Mouse (Mus musculus): Measurements from ENCODE around the gene Chtf18. TPM values are rescaled to one million over a fixed set of nuclear protein-coding genes. Genes with fewer than 3 reads are reported as not detected.

Chtf18 gene
- polyA plus RNA-seq (2014; fragmentation: Illumina TruSeq; extraction: RNeasy Lipid Tissue Mini Kit (QIAGEN cat#74804); ENCODE audit: low read depth, low replicate concordance), result 1.6 TPM

DNA sequence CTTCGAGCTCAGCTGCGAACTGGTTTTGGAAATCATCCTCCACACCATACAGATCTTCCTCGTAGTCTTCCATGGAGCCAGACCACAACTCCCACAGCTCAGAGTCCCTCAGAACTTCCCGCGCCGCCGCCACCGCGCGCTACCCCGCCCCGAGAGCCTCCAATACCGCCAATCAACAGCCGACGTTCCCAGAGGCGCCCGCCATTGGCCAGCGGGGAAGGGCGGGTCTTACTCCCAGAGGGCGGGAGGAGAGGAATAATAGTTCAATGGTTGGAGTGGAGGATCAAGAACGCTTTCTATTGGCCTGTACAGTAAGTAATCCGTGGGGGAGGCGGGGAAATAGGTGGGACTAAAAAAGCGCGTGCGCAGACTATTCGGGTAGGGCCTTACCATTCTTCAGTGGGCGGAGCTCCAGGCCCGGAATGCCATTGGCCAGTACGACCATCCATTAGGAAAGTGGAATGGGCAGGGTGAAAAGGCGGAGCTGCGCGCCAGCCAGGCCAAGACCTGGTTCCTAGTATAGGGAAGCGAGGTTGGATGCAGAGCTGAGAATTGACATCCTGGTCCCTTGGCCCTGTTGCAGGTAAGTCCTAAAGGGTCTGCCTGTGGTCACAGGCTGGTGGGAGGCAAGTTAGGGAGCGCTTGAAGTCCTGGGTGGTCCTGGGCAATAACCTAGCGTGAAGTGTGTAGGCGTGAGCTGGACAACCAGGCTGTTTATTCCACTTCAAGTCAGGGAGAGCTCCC, at the start of gene Chtf18, which contains the start of gene Rpusd1:
Chtf18 (minus strand) TSS at position 155 of the 744 bp plus-strand sequence.
Rpusd1 (plus strand) TSS at position 406 of the 744 bp plus-strand sequence.

DNA sequence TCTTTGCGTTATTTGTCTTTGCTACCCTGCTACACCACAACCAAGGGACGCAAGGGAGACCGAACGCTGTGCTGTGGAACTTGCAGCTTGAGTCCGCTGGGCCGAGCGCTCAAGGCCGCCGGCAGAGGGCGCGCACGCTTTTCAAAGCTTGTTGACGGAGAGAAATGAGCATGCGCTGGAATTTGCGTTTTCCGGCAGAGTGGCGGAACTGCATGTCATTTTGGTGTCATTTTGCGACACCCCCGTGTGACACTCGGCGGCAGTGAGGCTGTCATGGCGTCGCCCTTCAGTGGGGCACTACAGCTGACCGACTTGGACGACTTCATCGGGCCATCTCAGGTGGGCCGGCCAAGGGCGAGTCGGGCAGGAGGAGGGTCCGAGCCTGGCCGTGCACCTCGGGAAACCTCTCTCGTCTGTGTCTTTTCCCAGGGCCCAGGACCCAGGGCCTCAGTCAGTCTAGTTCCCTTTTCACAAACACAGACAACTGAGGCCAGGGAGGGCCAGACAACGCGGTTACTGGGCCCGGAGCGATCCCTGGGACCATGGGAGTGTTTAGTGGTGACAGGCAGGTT, 46.4 kb upstream of the Chtf18 start, which contains the start of gene Narfl:
Narfl (plus strand) TSS at position 228 of the 572 bp plus-strand sequence.

DNA sequence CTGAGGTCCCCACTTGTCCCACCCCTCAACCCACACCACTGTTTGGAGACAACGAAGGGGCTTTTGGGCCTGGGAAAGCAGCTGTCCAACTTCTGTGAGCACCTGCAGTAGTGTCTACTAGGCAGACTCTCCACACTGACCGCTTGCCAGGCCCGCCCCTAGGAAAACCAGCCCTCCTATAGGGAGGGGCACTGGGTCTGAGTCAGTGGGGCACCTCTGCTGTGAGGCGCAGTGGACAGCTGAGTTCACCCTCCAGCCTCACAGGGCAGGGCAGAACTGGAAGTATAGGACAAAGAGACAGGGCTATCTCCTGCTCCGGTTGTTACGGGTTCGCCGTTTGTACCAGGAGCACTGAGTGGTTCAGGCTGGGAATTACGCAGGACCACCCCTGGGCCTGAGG, 27.0 kb upstream of the Chtf18 start, which contains the start of gene Msln:
Msln (minus strand) TSS at position 138 of the 400 bp plus-strand sequence.

DNA sequence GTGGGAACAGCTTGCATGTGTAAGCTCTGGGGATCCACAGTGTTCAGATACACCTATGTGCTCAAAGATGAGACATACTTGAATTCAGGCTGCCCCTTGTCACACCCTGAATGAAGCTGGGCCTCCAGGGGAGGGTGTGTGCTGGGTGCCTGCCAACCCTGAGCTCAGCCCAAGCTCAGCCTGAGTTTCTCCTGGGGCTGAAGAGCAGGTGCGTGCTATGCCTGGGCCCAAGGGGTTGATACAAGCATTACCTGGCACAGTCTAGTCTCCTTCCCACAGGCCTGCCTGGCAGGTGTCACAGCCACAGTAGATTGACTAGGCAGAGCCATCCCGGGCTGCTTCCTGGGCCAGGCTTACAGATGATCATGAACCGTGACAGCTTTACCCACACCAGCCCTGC, 8.5 kb upstream of the Chtf18 start, which contains the start of gene Mslnl:
Mslnl (plus strand) TSS at position 298 of the 400 bp plus-strand sequence.

DNA sequence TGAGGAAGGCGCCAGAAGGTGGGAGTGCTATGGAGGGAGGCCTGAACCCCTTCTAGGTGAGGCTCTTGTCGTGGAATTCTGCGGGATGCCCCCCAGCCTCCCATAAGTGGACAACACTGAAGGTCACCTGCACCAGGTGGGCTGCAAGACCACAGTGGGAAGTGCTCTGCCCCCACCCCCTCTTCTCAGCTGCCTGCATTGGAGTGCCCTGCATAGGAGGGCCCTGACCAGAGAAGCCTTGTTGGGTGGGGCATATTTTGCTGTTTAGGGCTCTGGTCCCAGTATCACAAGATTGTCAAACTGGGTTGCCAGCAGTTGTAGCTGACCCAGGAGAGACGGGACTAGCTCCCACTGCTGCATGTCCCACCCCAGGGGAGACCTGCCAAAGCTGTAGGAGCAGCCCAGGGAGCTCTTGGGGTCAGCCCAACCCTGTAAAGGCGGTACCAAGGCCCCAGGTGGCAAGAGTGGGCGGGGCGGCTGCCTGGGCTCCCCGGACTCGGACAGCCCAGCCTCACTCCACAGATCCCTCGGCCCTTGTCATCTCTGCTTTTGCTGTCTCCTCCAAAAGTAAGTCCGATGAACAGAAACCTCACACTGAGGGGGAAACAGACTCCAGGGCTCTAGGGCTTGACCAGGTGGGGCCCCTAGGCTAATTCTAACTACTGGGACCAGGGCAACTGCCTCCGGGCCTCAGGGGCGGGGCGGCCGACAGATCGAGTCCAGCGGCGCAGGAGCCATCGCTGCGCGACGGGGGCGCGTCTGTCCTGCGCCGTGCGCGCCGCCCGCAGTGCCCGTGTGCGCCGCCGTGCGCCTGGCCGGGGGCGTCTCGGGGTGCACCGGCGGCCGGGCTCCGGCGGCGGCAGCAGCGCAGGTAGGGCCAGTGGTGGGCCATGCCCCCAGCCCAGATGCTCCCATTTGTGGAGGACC, 10.2 kb downstream of the Chtf18 start, which contains the start of gene Gng13:
Gng13 (plus strand) TSS at position 461 of the 927 bp plus-strand sequence.

Other genes with a start within 250 kb of the Chtf18 start
- not detected for gene Sstr5, start 230.1 kb downstream of the Chtf18 start, polyA plus RNA-seq (2014; fragmentation: Illumina TruSeq; extraction: RNeasy Lipid Tissue Mini Kit (QIAGEN cat#74804); ENCODE audit: low read depth, low replicate concordance)
- 4.2 TPM for gene Sox8, start 156.7 kb downstream of the Chtf18 start, polyA plus RNA-seq (2014; fragmentation: Illumina TruSeq; extraction: RNeasy Lipid Tissue Mini Kit (QIAGEN cat#74804); ENCODE audit: low read depth, low replicate concordance)
- gene Lmf1, start 148.3 kb downstream of the Chtf18 start, polyA plus RNA-seq (2014; fragmentation: Illumina TruSeq; extraction: RNeasy Lipid Tissue Mini Kit (QIAGEN cat#74804); ENCODE audit: low read depth, low replicate concordance), result 2.4 TPM
- gene Gng13, start 10.2 kb downstream of the Chtf18 start, polyA plus RNA-seq (2014; fragmentation: Illumina TruSeq; extraction: RNeasy Lipid Tissue Mini Kit (QIAGEN cat#74804); ENCODE audit: low read depth, low replicate concordance), result not detected
- gene Rpusd1, start 251 bp upstream of the Chtf18 start, polyA plus RNA-seq (2014; fragmentation: Illumina TruSeq; extraction: RNeasy Lipid Tissue Mini Kit (QIAGEN cat#74804); ENCODE audit: low read depth, low replicate concordance), result not detected
- not detected for gene Mslnl, start 8.6 kb upstream of the Chtf18 start, polyA plus RNA-seq (2014; fragmentation: Illumina TruSeq; extraction: RNeasy Lipid Tissue Mini Kit (QIAGEN cat#74804); ENCODE audit: low read depth, low replicate concordance)
- 0.22 TPM for gene Msln, start 27.0 kb upstream of the Chtf18 start, polyA plus RNA-seq (2014; fragmentation: Illumina TruSeq; extraction: RNeasy Lipid Tissue Mini Kit (QIAGEN cat#74804); ENCODE audit: low read depth, low replicate concordance)
- gene Narfl, start 46.4 kb upstream of the Chtf18 start, polyA plus RNA-seq (2014; fragmentation: Illumina TruSeq; extraction: RNeasy Lipid Tissue Mini Kit (QIAGEN cat#74804); ENCODE audit: low read depth, low replicate concordance), result 1.4 TPM
- gene Haghl, start 58.3 kb upstream of the Chtf18 start, polyA plus RNA-seq (2014; fragmentation: Illumina TruSeq; extraction: RNeasy Lipid Tissue Mini Kit (QIAGEN cat#74804); ENCODE audit: low read depth, low replicate concordance), result 0.55 TPM
- gene Ccdc78, start 59.2 kb upstream of the Chtf18 start, polyA plus RNA-seq (2014; fragmentation: Illumina TruSeq; extraction: RNeasy Lipid Tissue Mini Kit (QIAGEN cat#74804); ENCODE audit: low read depth, low replicate concordance), result 0.49 TPM
- 0.43 TPM for gene Fam173a, start 65.5 kb upstream of the Chtf18 start, polyA plus RNA-seq (2014; fragmentation: Illumina TruSeq; extraction: RNeasy Lipid Tissue Mini Kit (QIAGEN cat#74804); ENCODE audit: low read depth, low replicate concordance)
- gene AC134908.4, start 68.2 kb upstream of the Chtf18 start, polyA plus RNA-seq (2014; fragmentation: Illumina TruSeq; extraction: RNeasy Lipid Tissue Mini Kit (QIAGEN cat#74804); ENCODE audit: low read depth, low replicate concordance), result 0.35 TPM
- gene Metrn, start 69.7 kb upstream of the Chtf18 start, polyA plus RNA-seq (2014; fragmentation: Illumina TruSeq; extraction: RNeasy Lipid Tissue Mini Kit (QIAGEN cat#74804); ENCODE audit: low read depth, low replicate concordance), result 0.24 TPM
- 0.60 TPM for gene Fbxl16, start 81.7 kb upstream of the Chtf18 start, polyA plus RNA-seq (2014; fragmentation: Illumina TruSeq; extraction: RNeasy Lipid Tissue Mini Kit (QIAGEN cat#74804); ENCODE audit: low read depth, low replicate concordance)
- 1.0 TPM for gene Wdr24, start 96.2 kb upstream of the Chtf18 start, polyA plus RNA-seq (2014; fragmentation: Illumina TruSeq; extraction: RNeasy Lipid Tissue Mini Kit (QIAGEN cat#74804); ENCODE audit: low read depth, low replicate concordance)
- gene Jmjd8, start 101.4 kb upstream of the Chtf18 start, polyA plus RNA-seq (2014; fragmentation: Illumina TruSeq; extraction: RNeasy Lipid Tissue Mini Kit (QIAGEN cat#74804); ENCODE audit: low read depth, low replicate concordance), result 1.1 TPM
- 3.4 TPM for gene Stub1, start 106.0 kb upstream of the Chtf18 start, polyA plus RNA-seq (2014; fragmentation: Illumina TruSeq; extraction: RNeasy Lipid Tissue Mini Kit (QIAGEN cat#74804); ENCODE audit: low read depth, low replicate concordance)
- gene Rhbdl1, start 109.9 kb upstream of the Chtf18 start, polyA plus RNA-seq (2014; fragmentation: Illumina TruSeq; extraction: RNeasy Lipid Tissue Mini Kit (QIAGEN cat#74804); ENCODE audit: low read depth, low replicate concordance), result not detected
- gene Gm20683, start 114.3 kb upstream of the Chtf18 start, polyA plus RNA-seq (2014; fragmentation: Illumina TruSeq; extraction: RNeasy Lipid Tissue Mini Kit (QIAGEN cat#74804); ENCODE audit: low read depth, low replicate concordance), result not detected
- 4.0 TPM for gene Rhot2, start 117.4 kb upstream of the Chtf18 start, polyA plus RNA-seq (2014; fragmentation: Illumina TruSeq; extraction: RNeasy Lipid Tissue Mini Kit (QIAGEN cat#74804); ENCODE audit: low read depth, low replicate concordance)
- 3.1 TPM for gene Wdr90, start 134.1 kb upstream of the Chtf18 start, polyA plus RNA-seq (2014; fragmentation: Illumina TruSeq; extraction: RNeasy Lipid Tissue Mini Kit (QIAGEN cat#74804); ENCODE audit: low read depth, low replicate concordance)
- gene Mcrip2, start 141.3 kb upstream of the Chtf18 start, polyA plus RNA-seq (2014; fragmentation: Illumina TruSeq; extraction: RNeasy Lipid Tissue Mini Kit (QIAGEN cat#74804); ENCODE audit: low read depth, low replicate concordance), result 0.78 TPM
- gene Mettl26, start 147.7 kb upstream of the Chtf18 start, polyA plus RNA-seq (2014; fragmentation: Illumina TruSeq; extraction: RNeasy Lipid Tissue Mini Kit (QIAGEN cat#74804); ENCODE audit: low read depth, low replicate concordance), result 11.0 TPM
- gene Wfikkn1, start 153.4 kb upstream of the Chtf18 start, polyA plus RNA-seq (2014; fragmentation: Illumina TruSeq; extraction: RNeasy Lipid Tissue Mini Kit (QIAGEN cat#74804); ENCODE audit: low read depth, low replicate concordance), result not detected
- 1.7 TPM for gene Rab40c, start 192.3 kb upstream of the Chtf18 start, polyA plus RNA-seq (2014; fragmentation: Illumina TruSeq; extraction: RNeasy Lipid Tissue Mini Kit (QIAGEN cat#74804); ENCODE audit: low read depth, low replicate concordance)
- 4.1 TPM for gene Pigq, start 217.5 kb upstream of the Chtf18 start, polyA plus RNA-seq (2014; fragmentation: Illumina TruSeq; extraction: RNeasy Lipid Tissue Mini Kit (QIAGEN cat#74804); ENCODE audit: low read depth, low replicate concordance)
- not detected for gene Nhlrc4, start 217.5 kb upstream of the Chtf18 start, polyA plus RNA-seq (2014; fragmentation: Illumina TruSeq; extraction: RNeasy Lipid Tissue Mini Kit (QIAGEN cat#74804); ENCODE audit: low read depth, low replicate concordance)
- not detected for gene A930017K11Rik, start 225.1 kb upstream of the Chtf18 start, polyA plus RNA-seq (2014; fragmentation: Illumina TruSeq; extraction: RNeasy Lipid Tissue Mini Kit (QIAGEN cat#74804); ENCODE audit: low read depth, low replicate concordance)

Data from testis, adult 10 weeks (tissue).